Mouse (Mus musculus) neural tube, embryonic 15.5 days (tissue): ENCODE data around the gene Degs2. TPM values are rescaled to one million over a fixed set of nuclear protein-coding genes. Genes with fewer than 3 reads are reported as not detected.

Experiments used
- ATAC-seq: fragments of 200-750 bp; cut with Nextera tagmentation; 2 replicates; pipeline ENCODE4 v1.8.0; 2017; ENCODE audit warnings: mild to moderate bottlenecking, moderate TSS enrichment, moderate library complexity; ENCODE audit not compliant: low FRiP score
- H3K27ac ChIP-seq: fragments of 300-500 bp; sonication (generic); replicated peaks from 2 replicates; pipeline ENCODE4 v1.5.1; 2015; ENCODE audit warnings: mild to moderate bottlenecking, inconsistent platforms
- H3K27me3 ChIP-seq: fragments of 300-500 bp; sonication (generic); replicated peaks from 2 replicates; pipeline ENCODE4 v1.6.1; 2015; ENCODE audit warnings: inconsistent platforms
- H3K36me3 ChIP-seq: fragments of 300-500 bp; sonication (generic); 2 replicates; pipeline ENCODE4 v1.6.1; 2015; ENCODE audit warnings: inconsistent platforms
- H3K4me1 ChIP-seq: fragments of 300-500 bp; sonication (generic); 2 replicates; pipeline ENCODE4 v1.6.1; 2015; ENCODE audit warnings: inconsistent platforms
- H3K4me2 ChIP-seq: fragments of 300-500 bp; sonication (generic); 2 replicates; pipeline ENCODE4 v1.6.1; 2015; ENCODE audit warnings: inconsistent platforms, mild to moderate bottlenecking, moderate library complexity
- H3K4me3 ChIP-seq: fragments of 300-500 bp; sonication (generic); replicated peaks from 2 replicates; pipeline ENCODE4 v1.5.1; 2015; ENCODE audit warnings: mild to moderate bottlenecking, inconsistent platforms
- H3K9ac ChIP-seq: fragments of 300-500 bp; sonication (generic); replicated peaks from 2 replicates; pipeline ENCODE4 v1.6.1; 2015; ENCODE audit warnings: mild to moderate bottlenecking, inconsistent platforms
- H3K9me3 ChIP-seq: fragments of 300-500 bp; sonication (generic); replicated peaks from 2 replicates; pipeline ENCODE4 v1.6.1; 2016; ENCODE audit warnings: inconsistent platforms
- whole genome bisulfite sequencing: fragments of 180-500 bp; shearing (Covaris S2); methylation state at CpG from one replicate; pipeline ENCODE4 v1.1.7; 2015; ENCODE audit warnings: mixed read lengths; 5-methylcytosine and 5-hydroxymethylcytosine counted together
- polyA plus RNA-seq: library from polyadenylated mRNA; unstranded; fragments of >200 nt; fragmentation: Nextera tagmentation; extraction: Ambion mirVana; gene quantifications from 2 replicates; pipeline ENCODE4 v1.2.1, GENCODE M21; 2015

Gene Degs2
- polyA plus RNA-seq, 1 experiment from 2014 or later: 2.4 TPM

- Histone ChIP-seq H3K36me3 (peaks cover 67% of the 10 kb centered on the region), H3K4me1 (no peaks in the 10 kb centered on the region), H3K9ac (no peak overlapping the region), H3K4me2 (no peak overlapping the region), H3K27me3 (no peaks in the 10 kb centered on the region), H3K9me3 (no peaks in the 10 kb centered on the region), H3K4me3 (no peak overlapping the region), H3K27ac (no peak overlapping the region)
- ATAC-seq: no peak
- WGBS: 80% methylated on average over 8 of the region's 8 CpGs
These were observed 26.3 kb downstream of the Degs2 start for GRCm38 (mm10) chr12:108675614-108676401.

GRCm38 (mm10) chr12:108674916-108675315, 27.2 kb downstream of the Degs2 start:
- Histone ChIP-seq H3K4me2 (no peak overlapping the region), H3K4me1 (no peaks in the 10 kb centered on the region), H3K27ac (no peak overlapping the region), H3K4me3 (no peak overlapping the region), H3K9me3 (no peaks in the 10 kb centered on the region), H3K36me3 (peaks cover 64% of the 10 kb centered on the region), H3K9ac (no peak overlapping the region), H3K27me3 (no peaks in the 10 kb centered on the region)
- no peak for ATAC-seq
- WGBS: 95% methylated on average over 2 of the region's 2 CpGs

GRCm38 (mm10) chr12:108674502-108674901, 27.6 kb downstream of the Degs2 start:
- H3K4me2 ChIP-seq: no peak overlapping the region
- no peaks in the 10 kb centered on the region for H3K4me1 ChIP-seq
- no peaks in the 10 kb centered on the region for H3K9me3 ChIP-seq
- no peak for ATAC-seq
- peaks cover 64% of the 10 kb centered on the region for H3K36me3 ChIP-seq
- WGBS: 90% methylated on average over 4 of the region's 4 CpGs
- no peak overlapping the region for H3K9ac ChIP-seq
- no peak overlapping the region for H3K4me3 ChIP-seq
- H3K27me3 ChIP-seq: no peaks in the 10 kb centered on the region
- H3K27ac ChIP-seq: no peak overlapping the region

- peaks cover 4% of the 10 kb centered on the region; the same call in 1 of the 2 replicates for H3K4me1 ChIP-seq
- H3K9me3 ChIP-seq: no peaks in the 10 kb centered on the region
- H3K27me3 ChIP-seq: no peaks in the 10 kb centered on the region
- no peak overlapping the region for H3K4me3 ChIP-seq
- H3K27ac ChIP-seq: no peak overlapping the region
- no peak overlapping the region for H3K9ac ChIP-seq
- WGBS: 78% methylated on average over 3 of the region's 3 CpGs
- ATAC-seq: no peak
- H3K36me3 ChIP-seq: peaks cover 54% of the 10 kb centered on the region
- H3K4me2 ChIP-seq: no peak overlapping the region
These were observed 28.6 kb downstream of the Degs2 start for GRCm38 (mm10) chr12:108673546-108673945.

GRCm38 (mm10) chr12:108672908-108673307, 29.2 kb downstream of the Degs2 start:
- 85% methylated on average over 4 of the region's 4 CpGs for WGBS
- no peak overlapping the region for H3K4me3 ChIP-seq
- H3K9me3 ChIP-seq: no peaks in the 10 kb centered on the region
- no peaks in the 10 kb centered on the region for H3K27me3 ChIP-seq
- no peak for ATAC-seq
- no peak overlapping the region for H3K4me2 ChIP-seq
- no peak overlapping the region for H3K9ac ChIP-seq
- peaks cover 10% of the 10 kb centered on the region; the same call in 1 of the 2 replicates for H3K4me1 ChIP-seq
- peaks cover 52% of the 10 kb centered on the region for H3K36me3 ChIP-seq
- H3K27ac ChIP-seq: no peak overlapping the region

- Histone ChIP-seq H3K9me3 (no peaks in the 10 kb centered on the region), H3K27ac (no peak overlapping the region), H3K4me3 (no peak overlapping the region), H3K9ac (no peak overlapping the region), H3K36me3 (peaks cover 42% of the 10 kb centered on the region), H3K4me2 (no peak overlapping the region), H3K27me3 (no peaks in the 10 kb centered on the region), H3K4me1 (peaks cover 15% of the 10 kb centered on the region; the same call in 1 of the 2 replicates)
- ATAC-seq: no peak
- 89% methylated on average over 2 of the region's 2 CpGs for WGBS
These were observed 30.6 kb downstream of the Degs2 start for GRCm38 (mm10) chr12:108671541-108671940.

GRCm38 (mm10) chr12:108668606-108669235, 33.4 kb downstream of the Degs2 start:
- Histone ChIP-seq H3K4me3 (no peak overlapping the region), H3K9me3 (no peaks in the 10 kb centered on the region), H3K27ac (peak overlapping the region; percentile 63), H3K4me2 (no peak overlapping the region), H3K9ac (no peak overlapping the region), H3K27me3 (no peaks in the 10 kb centered on the region), H3K36me3 (peaks cover 26% of the 10 kb centered on the region), H3K4me1 (peaks cover 18% of the 10 kb centered on the region; the same call in 1 of the 2 replicates)
- no peak for ATAC-seq
- WGBS: 57% methylated on average over 8 of the region's 8 CpGs

- no peak overlapping the region for H3K27ac ChIP-seq
- no peak overlapping the region for H3K4me3 ChIP-seq
- H3K9me3 ChIP-seq: no peaks in the 10 kb centered on the region
- H3K4me2 ChIP-seq: no peak overlapping the region
- peaks cover 4% of the 10 kb centered on the region; the same call in 1 of the 2 replicates for H3K4me1 ChIP-seq
- H3K36me3 ChIP-seq: peaks cover 51% of the 10 kb centered on the region
- H3K27me3 ChIP-seq: no peaks in the 10 kb centered on the region
- ATAC-seq: no peak; the same call in 1 of the 2 replicates
- WGBS: 96% methylated on average over 1 of the region's 1 CpGs
- H3K9ac ChIP-seq: no peak overlapping the region
These were observed 44.8 kb downstream of the Degs2 start for GRCm38 (mm10) chr12:108657350-108657749.

GRCm38 (mm10) chr12:108653358-108654335, 48.5 kb downstream of the Degs2 start:
- Histone ChIP-seq H3K9ac (no peak overlapping the region), H3K27me3 (no peaks in the 10 kb centered on the region), H3K4me1 (peaks cover 4% of the 10 kb centered on the region; the same call in 1 of the 2 replicates), H3K36me3 (peaks cover 62% of the 10 kb centered on the region), H3K4me2 (no peak overlapping the region), H3K9me3 (no peaks in the 10 kb centered on the region), H3K27ac (no peak overlapping the region), H3K4me3 (no peak overlapping the region)
- ATAC-seq: no peak
- 91% methylated on average over 11 of the region's 11 CpGs for WGBS

- Histone ChIP-seq H3K4me1 (no peaks in the 10 kb centered on the region), H3K4me2 (no peak overlapping the region), H3K9me3 (no peaks in the 10 kb centered on the region), H3K27me3 (no peaks in the 10 kb centered on the region), H3K36me3 (peaks cover 63% of the 10 kb centered on the region), H3K27ac (no peak overlapping the region), H3K4me3 (no peak overlapping the region), H3K9ac (no peak overlapping the region)
- no peak for ATAC-seq
- 73% methylated on average over 7 of the region's 7 CpGs for WGBS
These were observed 51.0 kb downstream of the Degs2 start for GRCm38 (mm10) chr12:108651053-108651660.

GRCm38 (mm10) chr12:108647784-108648183, 54.3 kb downstream of the Degs2 start:
- no peaks in the 10 kb centered on the region for H3K27me3 ChIP-seq
- H3K4me3 ChIP-seq: no peak overlapping the region
- no peak overlapping the region for H3K4me2 ChIP-seq
- H3K36me3 ChIP-seq: peaks cover 39% of the 10 kb centered on the region
- 0 out of 2 replicates have a peak, but pooled peaks cover 5% of the 10 kb centered on the region for H3K4me1 ChIP-seq
- no peak overlapping the region for H3K27ac ChIP-seq
- H3K9me3 ChIP-seq: no peaks in the 10 kb centered on the region
- ATAC-seq: no peak
- H3K9ac ChIP-seq: no peak overlapping the region
